Mouse (Mus musculus): Measurements from ENCODE around the gene Slamf9.

DNA sequence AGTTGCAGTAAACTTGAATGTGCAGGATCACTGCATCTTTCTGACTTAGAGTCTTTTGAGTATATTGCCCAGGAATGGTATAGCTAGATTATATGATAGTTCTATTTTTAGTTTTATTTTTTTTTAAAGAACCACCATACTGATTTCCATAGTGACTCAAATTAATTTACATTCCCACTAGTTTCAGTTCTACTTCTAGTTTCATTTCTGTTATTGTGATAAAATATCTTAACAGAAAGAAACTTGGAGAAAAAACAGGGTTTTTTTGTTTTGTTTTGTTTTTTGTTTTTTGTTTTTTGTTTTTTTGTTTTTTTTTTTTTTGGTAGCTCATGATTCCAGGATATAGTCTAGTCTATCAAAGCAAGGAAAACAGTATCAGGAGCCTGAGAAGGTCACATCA lies 2.2 kb upstream of the Slamf9 start:
- TF ChIP-seq CTCF (IDR thresholded peaks at IDR 0.05 in 2 of 3, conservative IDR thresholded peaks at IDR 0.05 in 1 of 3; ENCODE audit: control insufficient read depth in 1 of 3, insufficient read depth in 1 of 3, low read depth in 2 of 3, low read length in 3 of 3, poor library complexity in 1 of 3, severe bottlenecking in 1 of 3), result no peak
- no peak for TF ChIP-seq RCOR1 (IDR thresholded peaks at IDR 0.05; ENCODE audit: low read depth, low read length)
- no peak for TF ChIP-seq POLR2AphosphoS2 (IDR thresholded peaks at IDR 0.05; ENCODE audit: low read length)
- TF ChIP-seq KAT2A (conservative IDR thresholded peaks at IDR 0.05; ENCODE audit: low read depth, low read length), result no peak
- no peak for TF ChIP-seq CHD2 (IDR thresholded peaks at IDR 0.05; ENCODE audit: low read length)
- no peak for TF ChIP-seq TCF12 (IDR thresholded peaks at IDR 0.05; ENCODE audit: low read depth, low read length)
- no peak for TF ChIP-seq MAX (IDR thresholded peaks at IDR 0.05; ENCODE audit: low read length)
- TF ChIP-seq MAFK (IDR thresholded peaks at IDR 0.05; ENCODE audit: borderline replicate concordance, low read depth, low read length), result no peak
- TF ChIP-seq E2F4 (IDR thresholded peaks at IDR 0.05; ENCODE audit: borderline replicate concordance, low read depth, low read length), result no peak
- no peak for TF ChIP-seq HCFC1 (IDR thresholded peaks at IDR 0.05; ENCODE audit: low read depth, low read length)
- no peak for TF ChIP-seq USF2 (IDR thresholded peaks at IDR 0.05; ENCODE audit: borderline replicate concordance in 1 of 2, insufficient read depth in 1 of 2, low read depth in 1 of 2, low read length in 2 of 2)
- TF ChIP-seq USF1 (IDR thresholded peaks at IDR 0.05; ENCODE audit: low read depth, low read length), result no peak
- TF ChIP-seq EP300 (IDR thresholded peaks at IDR 0.05; ENCODE audit: low read depth in 1 of 2, low read length in 2 of 2), result no peak
- no peak for TF ChIP-seq POLR2AphosphoS5 (IDR thresholded peaks at IDR 0.05; ENCODE audit: borderline replicate concordance, low read depth, low read length)

All from MEL (cell line).